Mouse (Mus musculus) heart, postnatal 25 days (tissue): ENCODE results near the gene Kif9. TPM values are rescaled to one million over a fixed set of nuclear protein-coding genes. Genes with fewer than 3 reads are reported as not detected.

Experiments used
- DNase-seq: peaks from one replicate; pipeline ENCODE4 v3.0.0; 2022; ENCODE audit warnings: low spot score
- intact Hi-C: fragments of 180-260 bp; cut with DNase I; formaldehyde crosslinking; loops from one replicate; pipeline ENCODE4 v1.15.1; 2025
- total RNA-seq, 2 experiments: library from RNA; stranded (reverse); gene quantifications; 2 replicates each; pipeline ENCODE4 v1.2.3; 2021

Kif9 gene
- total RNA-seq, 2 experiments from 2014 or later: 0.13 to 0.25 TPM

GRCm38 (mm10) chr9:110488841-110489240 lies 12.1 kb downstream of the Kif9 start:
- intact Hi-C loops: no loop called here
- no peak for DNase-seq

DNA sequence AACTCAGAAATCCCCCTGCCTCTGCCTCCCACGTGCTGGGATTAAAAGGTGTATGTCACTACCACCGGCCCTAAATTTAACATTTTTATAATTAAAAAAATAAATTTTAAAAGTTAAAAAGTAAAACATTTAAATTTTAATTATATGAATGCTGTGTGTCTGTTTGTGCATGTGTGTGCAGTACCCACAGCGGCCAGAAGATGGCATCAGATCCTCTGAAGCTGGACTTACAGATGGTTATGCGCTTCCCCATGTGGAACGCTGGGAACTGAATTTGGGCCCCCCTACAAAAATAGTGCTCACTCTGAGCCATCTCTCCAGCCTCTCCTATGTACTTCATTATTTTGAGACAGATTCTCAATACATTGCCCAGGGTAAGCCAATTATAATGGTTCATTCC lies 14.2 kb downstream of the Kif9 start:
- intact Hi-C loops: no loop called here
- no peak for DNase-seq

GRCm38 (mm10) chr9:110525737-110526136 lies 49.0 kb downstream of the Kif9 start:
- no peak for DNase-seq
- intact Hi-C loops: no loop called here

- DNase-seq: no peak
- intact Hi-C loops: no loop called here
Measured at GRCm38 (mm10) chr9:110529002-110529737, 52.4 kb downstream of the Kif9 start.

DNA sequence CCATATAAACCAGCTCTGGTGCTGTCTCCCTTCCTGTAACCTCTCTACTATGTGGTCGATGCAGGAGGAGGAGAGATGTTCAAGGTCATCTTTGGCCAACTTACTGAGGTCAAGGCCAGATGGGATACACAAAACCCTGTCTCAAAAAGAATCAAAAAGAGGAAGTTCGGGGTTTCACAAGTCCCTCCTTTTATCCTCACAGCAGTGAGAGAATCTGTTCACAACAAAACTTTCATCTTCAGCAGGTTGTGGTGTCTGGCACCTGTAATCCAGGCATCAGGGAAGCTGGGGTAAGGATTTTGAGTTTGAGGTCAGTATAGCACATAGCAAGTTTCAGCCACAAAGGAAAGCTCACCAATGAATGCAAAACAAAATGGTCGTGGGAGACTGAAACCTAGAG lies 53.9 kb downstream of the Kif9 start:
- intact Hi-C loops: loop anchor here (1.0 kb wide), 1 partner anchor 81 kb away; no protein-coding TSS in a partner anchor
- DNase-seq: no peak

DNA sequence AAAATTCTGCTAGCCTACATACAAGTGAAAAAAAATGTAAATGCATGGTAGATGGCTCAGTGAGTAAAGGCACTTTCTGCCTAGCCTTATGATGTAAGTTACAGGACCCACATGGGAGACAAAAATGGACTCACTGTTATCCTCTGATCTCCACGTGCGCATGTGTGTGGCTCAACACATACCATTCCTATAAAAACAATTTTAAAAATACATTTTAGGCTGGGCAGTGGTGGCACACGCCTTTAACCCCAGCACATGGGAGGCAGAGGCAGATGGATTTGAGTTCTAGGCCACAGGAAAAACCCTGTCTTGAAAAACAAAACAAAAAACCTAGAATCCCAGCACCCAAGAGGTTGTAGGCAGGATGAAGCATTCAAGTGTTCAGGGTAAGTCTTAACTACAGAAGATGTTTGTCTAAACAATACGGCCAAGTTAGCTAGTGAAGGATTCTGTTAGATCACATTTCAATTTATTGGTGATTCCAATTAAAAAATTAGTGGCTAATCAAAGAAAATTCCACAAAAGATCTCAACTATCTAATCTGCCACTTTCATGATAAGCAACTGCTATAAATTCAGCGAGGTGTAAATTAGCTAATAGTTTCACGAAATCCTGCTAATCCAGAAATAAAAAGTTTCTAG lies 54.5 kb downstream of the Kif9 start:
- no peak for DNase-seq
- intact Hi-C loops: loop anchor here (1.0 kb wide), 1 partner anchor 82 kb away; no protein-coding TSS in a partner anchor

DNA sequence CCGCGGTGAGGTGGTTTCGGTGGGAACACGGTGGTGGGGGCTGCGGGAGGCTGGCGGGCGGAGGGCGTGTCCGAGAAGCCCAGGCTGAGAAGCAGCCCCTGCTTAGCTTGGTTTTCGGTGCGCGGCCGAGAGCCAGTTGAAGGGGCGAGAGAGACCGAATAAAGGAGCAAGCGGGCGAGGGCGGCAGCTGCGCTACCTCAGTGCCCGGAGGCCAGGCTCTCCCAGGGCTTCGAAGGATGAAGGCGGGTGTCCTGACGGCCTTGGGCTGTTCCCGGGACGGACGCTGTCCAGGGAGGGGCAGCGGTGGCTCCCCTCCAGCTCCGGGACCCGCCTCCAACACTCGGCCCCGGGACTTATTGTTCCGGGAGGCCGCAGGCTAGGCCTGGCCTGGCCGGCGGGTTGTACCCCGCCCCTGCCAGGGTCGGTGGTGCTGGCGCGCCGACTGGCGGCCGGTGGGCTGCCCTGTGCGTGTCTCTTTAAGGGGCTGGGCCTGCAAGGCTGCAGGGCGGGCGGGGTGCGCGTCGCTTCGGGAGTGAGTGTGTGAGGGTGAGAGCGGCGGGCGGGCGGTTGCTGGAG lies 55.2 kb downstream of the Kif9 start:
- peak; percentile 96 for DNase-seq
- intact Hi-C loops: loop anchor here (1.0 to 2.0 kb wide), 3 partner anchors 55 to 123 kb away; partner anchors contain the start of genes Kif9, Klhl18 and Ptpn23

GRCm38 (mm10) chr9:110532538-110533291 lies 56.0 kb downstream of the Kif9 start, which contains the start of gene Setd2:
TSS of gene Setd2 (plus strand) at chr9:110532597.
- DNase-seq: peak; percentile 52
- intact Hi-C loops: loop anchor here (2.0 kb wide), 2 partner anchors 56 to 124 kb away; partner anchors contain the start of genes Kif9, Klhl18 and Ptpn23

GRCm38 (mm10) chr9:110533645-110534044 lies 56.9 kb downstream of the Kif9 start:
- intact Hi-C loops: loop anchor here (2.0 kb wide), 2 partner anchors 57 to 125 kb away; partner anchors contain the start of genes Kif9, Klhl18 and Ptpn23
- DNase-seq: no peak

DNA sequence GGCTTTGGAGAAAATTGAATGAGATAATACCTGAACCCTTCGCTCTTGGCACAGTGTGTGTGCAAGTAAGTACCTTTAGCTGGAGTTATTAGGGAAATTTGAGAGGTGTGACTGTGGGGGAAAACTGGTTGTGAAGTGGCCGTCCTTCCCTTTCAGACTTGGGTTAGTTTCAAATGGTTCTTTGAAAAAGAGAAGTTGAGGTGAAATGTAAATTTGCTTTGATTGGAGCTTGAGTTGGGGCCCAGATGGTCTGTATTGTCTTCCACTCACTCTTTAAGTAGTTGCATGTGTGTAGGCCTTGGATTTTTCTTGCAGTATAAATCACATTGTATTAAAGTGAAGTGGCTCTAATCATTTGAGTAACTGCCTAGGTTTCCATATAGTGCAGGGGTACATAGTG lies 58.4 kb downstream of the Kif9 start:
- no peak for DNase-seq
- intact Hi-C loops: no loop called here

DNA sequence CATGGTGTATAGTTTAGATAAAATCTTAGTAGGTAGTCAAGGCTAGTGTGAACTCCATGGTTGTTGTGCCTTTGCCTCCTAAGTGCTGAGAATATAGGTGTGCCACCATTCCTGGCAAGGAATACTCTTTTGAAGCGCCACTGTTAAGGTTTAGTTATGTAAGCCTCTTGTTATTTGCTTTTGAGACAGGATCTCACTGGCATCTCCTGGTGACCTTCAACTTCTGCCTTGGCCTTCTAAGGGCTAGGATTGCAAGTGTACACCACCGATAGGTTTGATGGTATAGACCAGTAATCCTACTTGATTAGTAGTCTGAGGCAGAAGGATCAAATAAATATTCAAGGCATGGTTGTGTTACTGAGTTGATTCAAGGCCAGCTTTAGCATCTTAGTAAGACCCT lies 59.9 kb downstream of the Kif9 start:
- intact Hi-C loops: no loop called here
- DNase-seq: no peak

DNA sequence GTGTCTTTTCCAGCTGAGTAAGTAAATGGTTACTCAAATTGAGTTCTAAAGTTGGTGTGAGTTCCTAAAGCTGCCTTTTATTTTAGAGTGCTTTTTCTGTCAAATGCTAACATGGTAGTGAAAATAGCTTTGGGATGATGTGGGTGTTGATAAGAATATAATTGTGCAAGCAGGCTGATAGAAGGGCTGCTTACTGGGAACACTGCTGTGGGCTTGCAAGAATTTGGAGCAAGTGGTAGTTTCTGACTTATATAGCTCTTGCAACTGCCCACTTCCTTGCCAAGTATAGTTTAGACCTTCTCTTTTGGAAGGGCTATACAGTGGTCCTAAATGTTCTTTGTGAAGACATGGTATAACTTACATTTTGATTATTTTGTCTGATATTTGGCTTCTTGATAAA lies 61.8 kb downstream of the Kif9 start:
- DNase-seq: no peak
- intact Hi-C loops: no loop called here

GRCm38 (mm10) chr9:110541988-110542387 lies 65.2 kb downstream of the Kif9 start:
- DNase-seq: no peak
- intact Hi-C loops: no loop called here

DNA sequence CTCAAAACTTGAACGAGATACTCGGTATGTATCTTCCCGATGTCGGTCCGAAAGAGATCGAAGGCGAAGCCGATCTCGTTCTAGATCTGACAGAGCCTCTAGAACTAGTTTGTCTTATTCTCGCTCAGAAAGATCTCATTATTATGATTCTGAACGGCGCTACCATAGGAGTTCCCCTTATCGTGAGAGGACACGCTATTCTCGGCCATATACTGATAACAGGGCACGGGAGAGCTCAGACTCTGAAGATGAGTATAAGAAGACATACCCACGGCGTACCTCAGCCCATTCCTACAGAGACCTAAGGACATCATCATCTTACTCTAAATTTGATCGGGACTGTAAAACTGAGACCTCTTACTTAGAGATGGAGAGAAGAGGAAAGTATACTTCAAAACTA lies 71.5 kb downstream of the Kif9 start:
- no peak for DNase-seq
- intact Hi-C loops: no loop called here

DNA sequence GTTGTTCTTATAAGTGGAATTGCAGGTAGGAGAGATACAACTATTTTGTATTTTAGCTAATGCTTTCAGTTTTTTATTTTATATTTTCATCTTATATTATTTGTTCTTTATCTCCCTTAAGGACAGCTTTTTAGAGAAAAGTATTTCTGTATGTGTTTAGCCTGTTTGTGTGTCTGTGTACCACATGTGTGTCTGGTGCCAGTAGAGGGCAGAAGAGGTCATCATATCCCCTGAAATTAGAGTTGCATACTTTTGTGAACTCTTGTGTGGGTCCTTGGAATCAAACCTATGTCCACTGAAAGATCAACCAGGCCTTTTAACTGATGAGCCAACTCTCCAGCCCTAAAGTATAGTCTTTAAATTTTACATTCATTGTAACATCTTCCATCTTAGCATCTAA lies 91.6 kb downstream of the Kif9 start:
- DNase-seq: no peak
- intact Hi-C loops: no loop called here

Other genes starting within 250 kb of the Kif9 start
- gene Cspg5, start 233.2 kb upstream of the Kif9 start, total RNA-seq: under 1 TPM; 0.13 to 0.14 TPM
- 1 to 10 TPM; 1.8 to 2.4 TPM for gene Elp6, start 171.8 kb upstream of the Kif9 start, total RNA-seq
- 10 to 100 TPM; 27.7 to 28.0 TPM for gene Scap, start 143.7 kb upstream of the Kif9 start, total RNA-seq
- 10 to 100 TPM; 13.6 to 16.0 TPM for gene Ptpn23, start 68.7 kb upstream of the Kif9 start, total RNA-seq
- gene Ngp, start 57.2 kb upstream of the Kif9 start, total RNA-seq: not detected
- 10 to 100 TPM; 11.1 to 15.0 TPM for gene Klhl18, start 264 bp upstream of the Kif9 start, total RNA-seq
- 10 to 100 TPM; 38.0 to 49.8 TPM for gene Setd2, start 55.6 kb downstream of the Kif9 start, total RNA-seq
- gene Nradd, start 147.5 kb downstream of the Kif9 start, total RNA-seq: 1 to 10 TPM; 1.1 to 2.0 TPM
- gene Nbeal2, start 177.2 kb downstream of the Kif9 start, total RNA-seq: 1 to 10 TPM; 8.2 to 8.7 TPM
- gene Ccdc12, start 179.5 kb downstream of the Kif9 start, total RNA-seq: 10 to 100 TPM; 61.6 to 66.8 TPM